Mouse (Mus musculus): ENCODE measurements around the gene Gal3st1. TPM values are rescaled to one million over a fixed set of nuclear protein-coding genes. Genes with fewer than 3 reads are reported as not detected.

The Gal3st1 gene
- polyA plus RNA-seq, 1 experiment from 2014 or later, result 4.6 TPM

DNA sequence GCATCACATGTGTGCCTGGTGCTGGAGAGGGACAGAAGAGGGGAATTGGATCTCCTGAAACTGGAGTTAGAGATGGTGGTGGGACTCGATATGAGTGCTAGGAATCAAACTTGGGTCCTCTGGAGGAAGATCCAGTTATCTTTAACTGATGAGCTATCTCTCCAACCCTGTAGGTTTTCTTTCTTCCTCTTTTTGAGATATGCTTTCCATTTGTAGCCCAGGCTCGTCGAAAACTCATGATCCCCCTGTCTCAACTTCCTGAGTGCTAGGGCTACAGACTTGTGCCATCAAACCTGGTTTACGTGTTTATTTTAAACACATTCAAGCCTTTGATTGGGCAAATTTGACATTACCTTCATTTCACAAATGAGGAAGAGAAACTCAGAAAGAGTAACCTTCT is 50.7 kb downstream of the Gal3st1 start:
- H3K36me3 ChIP-seq (ENCODE audit: control insufficient read depth, insufficient read depth, low read length), result no peaks in the 10 kb centered on the region
- no peak for ATAC-seq (ENCODE audit: low FRiP score, low TSS enrichment)
- no peaks in the 10 kb centered on the region for H3K9me3 ChIP-seq (ENCODE audit: control insufficient read depth, low read length)
- H3K4me1 ChIP-seq (ENCODE audit: control insufficient read depth, insufficient read depth, low read length), result no peaks in the 10 kb centered on the region
- H3K9ac ChIP-seq (ENCODE audit: low read depth, low read length), result no peak overlapping the region
- H3K4me3 ChIP-seq (ENCODE audit: low read length), result no peak overlapping the region
- H3K4me2 ChIP-seq (replicated peaks; ENCODE audit: low read depth, low read length), result no peak overlapping the region
- WGBS, result 92% methylated on average over 4 of the region's 4 CpGs
- H3K27ac ChIP-seq (ENCODE audit: low read depth, low read length), result no peak overlapping the region
- peaks cover 5% of the 10 kb centered on the region; the same call in 1 of the 2 replicates for H3K27me3 ChIP-seq (ENCODE audit: control insufficient read depth, insufficient read depth, low read length)

DNA sequence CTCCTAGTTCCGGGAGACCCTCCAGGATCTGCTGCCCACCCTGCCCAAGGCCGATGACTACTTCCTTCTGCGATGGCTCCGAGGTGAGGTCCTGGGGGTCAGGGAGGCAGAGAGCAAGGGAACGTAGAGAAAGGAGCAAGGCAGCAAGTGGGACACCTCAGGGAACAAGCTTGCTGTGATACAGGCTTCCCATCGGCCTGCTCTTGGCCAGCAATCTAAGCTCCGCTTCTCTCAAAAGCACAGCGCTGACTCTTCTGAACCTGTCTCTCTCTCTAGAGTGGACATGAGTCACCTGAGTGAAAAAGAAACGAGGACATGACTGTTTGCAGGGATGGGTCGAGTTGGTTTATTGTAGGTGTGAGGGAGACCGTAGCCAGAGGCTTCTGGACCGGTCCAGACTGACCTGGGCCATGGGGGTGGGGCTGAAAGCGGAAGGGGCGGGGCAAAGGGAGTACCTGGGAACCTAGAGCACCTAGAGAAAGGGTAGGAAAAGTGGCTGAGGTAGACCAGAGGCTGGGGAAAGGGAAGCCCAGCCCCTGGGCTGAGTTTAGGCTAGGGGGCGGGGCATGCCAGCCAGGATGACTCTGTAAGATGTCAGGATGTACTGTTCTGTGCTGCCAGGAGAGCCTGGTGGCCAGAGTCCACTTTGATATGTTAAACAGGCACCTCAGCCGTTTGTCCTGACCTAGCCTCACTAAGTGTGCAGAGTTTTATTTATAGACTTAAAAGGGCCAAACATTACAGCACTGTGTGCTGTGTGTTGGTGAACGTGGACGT is 51.9 kb downstream of the Gal3st1 start:
- H3K4me1 ChIP-seq (ENCODE audit: control insufficient read depth, insufficient read depth, low read length), result no peaks in the 10 kb centered on the region
- no peaks in the 10 kb centered on the region for H3K36me3 ChIP-seq (ENCODE audit: control insufficient read depth, insufficient read depth, low read length)
- H3K9ac ChIP-seq (ENCODE audit: low read depth, low read length), result no peak overlapping the region
- peaks cover 5% of the 10 kb centered on the region; the same call in 1 of the 2 replicates for H3K27me3 ChIP-seq (ENCODE audit: control insufficient read depth, insufficient read depth, low read length)
- 63% methylated on average over 18 of the region's 18 CpGs for WGBS
- no peak overlapping the region for H3K27ac ChIP-seq (ENCODE audit: low read depth, low read length)
- ATAC-seq (ENCODE audit: low FRiP score, low TSS enrichment), result no peak
- H3K9me3 ChIP-seq (ENCODE audit: control insufficient read depth, low read length), result no peaks in the 10 kb centered on the region
- no peak overlapping the region for H3K4me3 ChIP-seq (ENCODE audit: low read length)
- no peak overlapping the region for H3K4me2 ChIP-seq (replicated peaks; ENCODE audit: low read depth, low read length)

DNA sequence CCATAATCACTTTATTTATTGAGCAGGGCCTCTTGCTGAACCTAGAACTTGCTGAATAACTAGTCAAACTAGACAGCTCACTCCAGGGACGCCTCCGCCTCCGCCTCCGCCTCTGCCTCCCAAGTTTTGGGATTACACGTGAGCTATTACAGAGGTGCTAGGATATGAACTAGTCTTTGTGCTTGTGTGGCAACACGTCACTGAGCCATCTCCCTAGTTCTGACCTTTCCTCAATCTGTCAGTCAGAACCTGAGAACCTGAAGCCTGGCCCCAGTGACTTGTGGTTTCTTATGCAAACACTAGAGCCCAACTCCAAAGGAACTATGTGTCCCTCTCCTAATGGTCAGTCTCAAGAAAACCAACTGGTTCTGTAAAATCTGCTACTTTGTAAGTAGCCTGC is 52.5 kb downstream of the Gal3st1 start:
- no peak overlapping the region for H3K4me3 ChIP-seq (ENCODE audit: low read length)
- 86% methylated on average over 6 of the region's 6 CpGs for WGBS

DNA sequence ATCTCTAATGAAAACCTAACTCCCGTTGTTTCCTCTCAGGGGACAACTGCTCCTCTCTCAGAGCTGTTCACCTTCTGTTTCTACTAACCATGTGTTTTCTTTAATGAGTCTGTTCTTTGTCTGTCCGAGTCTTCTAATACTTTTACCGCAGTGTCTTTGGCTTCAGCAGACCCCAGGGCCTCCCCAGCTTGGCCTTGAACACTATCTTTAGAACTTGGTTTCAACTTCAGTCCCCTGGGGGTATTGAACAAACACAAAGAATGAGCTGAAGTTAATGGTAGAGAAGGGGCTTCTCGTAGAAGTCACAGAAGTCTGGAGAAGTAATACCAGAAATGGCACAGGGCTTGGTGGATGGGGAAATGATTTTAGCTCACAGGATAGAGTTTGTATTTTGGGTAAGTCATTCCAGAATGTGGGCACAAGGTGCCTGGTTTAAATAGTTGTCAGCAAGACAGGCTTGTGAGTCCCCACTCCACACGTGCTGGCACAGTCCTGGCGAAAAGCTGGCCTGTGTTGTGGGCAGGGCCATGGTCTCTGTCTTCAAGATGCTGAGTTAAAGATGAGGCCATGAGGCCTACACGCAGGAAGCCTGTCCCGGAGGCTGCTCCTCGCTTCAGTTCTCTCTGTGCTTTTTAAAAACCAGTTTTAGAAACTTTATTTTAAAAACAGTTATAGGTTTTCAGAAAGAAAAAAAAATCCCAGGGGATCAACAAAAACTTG is 53.1 kb downstream of the Gal3st1 start:
- ATAC-seq (ENCODE audit: low FRiP score, low TSS enrichment), result no peak
- H3K36me3 ChIP-seq (ENCODE audit: control insufficient read depth, insufficient read depth, low read length), result no peaks in the 10 kb centered on the region
- WGBS, result 70% methylated on average over 9 of the region's 9 CpGs
- H3K4me2 ChIP-seq (replicated peaks; ENCODE audit: low read depth, low read length), result no peak overlapping the region
- H3K4me3 ChIP-seq (ENCODE audit: low read length), result no peak overlapping the region
- peaks cover 2% of the 10 kb centered on the region; the same call in 1 of the 2 replicates for H3K27me3 ChIP-seq (ENCODE audit: control insufficient read depth, insufficient read depth, low read length)
- no peaks in the 10 kb centered on the region for H3K9me3 ChIP-seq (ENCODE audit: control insufficient read depth, low read length)
- no peak overlapping the region for H3K9ac ChIP-seq (ENCODE audit: low read depth, low read length)
- no peaks in the 10 kb centered on the region for H3K4me1 ChIP-seq (ENCODE audit: control insufficient read depth, insufficient read depth, low read length)
- H3K27ac ChIP-seq (ENCODE audit: low read depth, low read length), result no peak overlapping the region

More for the DNA sequence above, 52.5 kb downstream of the Gal3st1 start:
- Histone ChIP-seq H3K4me1 (ENCODE audit: control insufficient read depth, insufficient read depth, low read length) (no peaks in the 10 kb centered on the region), H3K27me3 (ENCODE audit: control insufficient read depth, insufficient read depth, low read length) (peaks cover 5% of the 10 kb centered on the region; the same call in 1 of the 2 replicates), H3K27ac (ENCODE audit: low read depth, low read length) (no peak overlapping the region), H3K4me2 (replicated peaks; ENCODE audit: low read depth, low read length) (no peak overlapping the region), H3K9me3 (ENCODE audit: control insufficient read depth, low read length) (no peaks in the 10 kb centered on the region), H3K9ac (ENCODE audit: low read depth, low read length) (no peak overlapping the region), H3K36me3 (ENCODE audit: control insufficient read depth, insufficient read depth, low read length) (no peaks in the 10 kb centered on the region)
- no peak for ATAC-seq (ENCODE audit: low FRiP score, low TSS enrichment)

DNA sequence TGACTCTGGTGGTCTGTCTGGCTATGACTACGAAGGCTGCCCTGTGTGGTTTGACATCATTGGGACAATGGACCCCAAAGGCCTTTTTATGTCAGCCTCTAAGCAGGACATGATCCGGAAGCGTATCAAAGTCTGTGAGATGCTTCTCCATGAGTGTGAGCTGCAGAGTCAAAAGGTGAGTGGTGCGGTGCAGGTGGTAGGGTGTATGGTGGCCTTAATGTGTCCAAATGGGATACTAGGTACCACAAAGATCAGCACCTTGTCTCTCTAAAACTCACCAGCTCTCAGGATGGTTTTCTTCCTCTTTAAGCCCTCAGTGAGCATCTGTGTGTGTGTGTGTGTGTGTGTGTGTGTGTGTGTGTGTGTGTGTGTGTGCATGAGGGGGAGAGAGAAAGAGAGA is 56.5 kb downstream of the Gal3st1 start:
- 90% methylated on average over 4 of the region's 4 CpGs for WGBS
- no peak for ATAC-seq (ENCODE audit: low FRiP score, low TSS enrichment)
- Histone ChIP-seq H3K36me3 (ENCODE audit: control insufficient read depth, insufficient read depth, low read length) (no peaks in the 10 kb centered on the region), H3K9me3 (ENCODE audit: control insufficient read depth, low read length) (no peaks in the 10 kb centered on the region), H3K27ac (ENCODE audit: low read depth, low read length) (no peak overlapping the region), H3K4me3 (ENCODE audit: low read length) (no peak overlapping the region), H3K9ac (ENCODE audit: low read depth, low read length) (no peak overlapping the region), H3K27me3 (ENCODE audit: control insufficient read depth, insufficient read depth, low read length) (no peaks in the 10 kb centered on the region), H3K4me2 (replicated peaks; ENCODE audit: low read depth, low read length) (no peak overlapping the region), H3K4me1 (ENCODE audit: control insufficient read depth, insufficient read depth, low read length) (no peaks in the 10 kb centered on the region)

DNA sequence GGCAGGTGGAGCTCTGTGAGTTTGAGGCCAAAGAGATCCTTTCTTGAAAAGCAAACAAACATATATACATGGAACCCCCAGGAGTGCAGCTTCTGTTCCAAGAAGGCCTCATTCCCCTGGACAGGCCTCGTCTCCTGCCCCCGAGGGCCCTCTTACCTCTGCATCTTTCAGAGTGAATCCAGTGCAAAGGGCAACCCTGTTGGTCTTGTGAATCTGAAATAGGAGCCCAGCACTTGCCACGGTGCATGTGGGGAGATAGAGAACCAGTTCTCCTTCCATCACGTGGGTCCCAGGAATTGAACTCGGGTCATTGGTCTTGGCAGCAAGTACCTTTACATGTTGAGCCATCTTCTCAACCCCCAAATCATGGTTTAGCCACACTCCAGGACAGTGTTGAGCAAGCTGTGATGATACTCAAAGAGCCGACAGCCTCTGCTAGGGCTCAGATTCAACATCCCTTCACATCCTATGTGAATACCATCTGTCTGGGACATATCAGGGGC is 57.7 kb downstream of the Gal3st1 start:
- H3K4me3 ChIP-seq (ENCODE audit: low read length), result no peak overlapping the region
- H3K4me2 ChIP-seq (replicated peaks; ENCODE audit: low read depth, low read length), result no peak overlapping the region
- WGBS, result 79% methylated on average over 6 of the region's 6 CpGs
- no peaks in the 10 kb centered on the region for H3K9me3 ChIP-seq (ENCODE audit: control insufficient read depth, low read length)
- no peak overlapping the region for H3K9ac ChIP-seq (ENCODE audit: low read depth, low read length)
- ATAC-seq (ENCODE audit: low FRiP score, low TSS enrichment), result no peak
- no peaks in the 10 kb centered on the region for H3K4me1 ChIP-seq (ENCODE audit: control insufficient read depth, insufficient read depth, low read length)
- H3K27me3 ChIP-seq (ENCODE audit: control insufficient read depth, insufficient read depth, low read length), result no peaks in the 10 kb centered on the region
- H3K27ac ChIP-seq (ENCODE audit: low read depth, low read length), result no peak overlapping the region
- no peaks in the 10 kb centered on the region for H3K36me3 ChIP-seq (ENCODE audit: control insufficient read depth, insufficient read depth, low read length)

DNA sequence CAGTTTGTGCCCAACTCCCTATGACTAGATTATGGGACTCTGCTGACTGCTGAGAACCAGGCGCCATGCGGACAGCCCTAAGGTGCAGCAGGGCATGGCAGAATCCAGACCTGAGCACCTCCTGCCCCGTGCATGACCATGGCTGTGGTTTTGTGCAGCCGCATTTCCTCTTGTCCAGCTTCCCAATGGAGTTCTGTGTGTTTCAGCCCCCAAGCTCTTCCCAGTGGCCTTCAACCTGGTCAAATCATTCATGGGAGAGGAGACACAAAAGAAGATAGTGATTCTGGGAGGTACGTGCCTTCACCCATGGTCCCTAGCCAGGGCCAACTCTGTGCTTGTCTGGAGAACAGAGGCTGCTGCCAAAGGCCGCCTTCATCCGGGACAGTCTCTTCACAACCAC is 59.6 kb downstream of the Gal3st1 start:
- Histone ChIP-seq H3K36me3 (ENCODE audit: control insufficient read depth, insufficient read depth, low read length) (no peaks in the 10 kb centered on the region), H3K4me3 (ENCODE audit: low read length) (no peak overlapping the region), H3K4me1 (ENCODE audit: control insufficient read depth, insufficient read depth, low read length) (no peaks in the 10 kb centered on the region), H3K9me3 (ENCODE audit: control insufficient read depth, low read length) (no peaks in the 10 kb centered on the region), H3K27ac (ENCODE audit: low read depth, low read length) (no peak overlapping the region), H3K9ac (ENCODE audit: low read depth, low read length) (no peak overlapping the region), H3K27me3 (ENCODE audit: control insufficient read depth, insufficient read depth, low read length) (no peaks in the 10 kb centered on the region), H3K4me2 (replicated peaks; ENCODE audit: low read depth, low read length) (no peak overlapping the region)
- no peak for ATAC-seq (ENCODE audit: low FRiP score, low TSS enrichment)
- whole genome bisulfite sequencing, result 90% methylated on average over 7 of the region's 7 CpGs

DNA sequence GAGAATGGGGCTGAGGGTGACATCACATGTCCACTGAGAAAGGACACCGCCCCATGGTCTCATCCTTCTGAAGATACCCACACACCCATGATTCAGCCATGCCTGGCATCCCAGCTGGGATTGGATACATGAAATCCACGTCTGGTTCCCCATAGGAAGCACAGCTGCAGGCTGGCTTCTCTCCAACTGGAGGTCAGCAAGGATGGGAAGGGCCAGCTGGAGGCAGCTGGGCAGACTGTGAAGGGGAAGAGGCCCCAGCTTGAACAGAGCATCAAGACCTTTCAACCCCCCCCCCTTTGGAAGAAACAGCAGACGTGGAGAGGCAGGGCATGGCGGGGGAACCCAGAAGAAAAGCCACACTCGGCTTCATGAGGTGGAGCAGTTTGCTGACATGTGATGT is 63.1 kb downstream of the Gal3st1 start:
- Histone ChIP-seq H3K36me3 (ENCODE audit: control insufficient read depth, insufficient read depth, low read length) (no peaks in the 10 kb centered on the region), H3K27ac (ENCODE audit: low read depth, low read length) (no peak overlapping the region), H3K9me3 (ENCODE audit: control insufficient read depth, low read length) (peaks cover 5% of the 10 kb centered on the region), H3K4me2 (replicated peaks; ENCODE audit: low read depth, low read length) (no peak overlapping the region), H3K4me3 (ENCODE audit: low read length) (no peak overlapping the region), H3K9ac (ENCODE audit: low read depth, low read length) (no peak overlapping the region), H3K27me3 (ENCODE audit: control insufficient read depth, insufficient read depth, low read length) (no peaks in the 10 kb centered on the region), H3K4me1 (ENCODE audit: control insufficient read depth, insufficient read depth, low read length) (no peaks in the 10 kb centered on the region)
- 59% methylated on average over 5 of the region's 5 CpGs for WGBS
- no peak for ATAC-seq (ENCODE audit: low FRiP score, low TSS enrichment)

DNA sequence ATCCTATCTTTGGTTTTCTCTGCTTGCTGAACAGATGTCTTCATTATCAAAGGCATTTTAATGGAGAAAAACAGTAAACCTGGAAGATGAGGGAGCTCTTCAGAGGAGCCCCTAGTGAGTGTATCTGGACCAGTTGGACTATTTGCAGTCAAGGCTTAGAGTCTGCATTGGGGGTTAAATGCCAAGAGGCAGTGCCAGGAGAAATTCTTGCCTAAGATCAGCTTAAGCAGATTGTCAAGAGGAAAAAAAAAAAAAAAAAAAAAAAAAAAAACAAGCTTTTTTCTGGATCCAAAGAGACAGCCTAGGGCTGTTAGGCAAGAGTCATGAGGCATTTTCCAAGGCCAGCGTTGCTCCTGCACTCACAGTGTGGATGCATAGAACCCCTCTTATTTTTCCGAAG is 64.3 kb downstream of the Gal3st1 start:
- no peak for ATAC-seq (ENCODE audit: low FRiP score, low TSS enrichment)
- no peak overlapping the region for H3K9ac ChIP-seq (ENCODE audit: low read depth, low read length)
- H3K27me3 ChIP-seq (ENCODE audit: control insufficient read depth, insufficient read depth, low read length), result no peaks in the 10 kb centered on the region
- no peaks in the 10 kb centered on the region for H3K4me1 ChIP-seq (ENCODE audit: control insufficient read depth, insufficient read depth, low read length)
- H3K36me3 ChIP-seq (ENCODE audit: control insufficient read depth, insufficient read depth, low read length), result no peaks in the 10 kb centered on the region
- WGBS, result 89% methylated on average over 2 of the region's 2 CpGs
- H3K4me2 ChIP-seq (replicated peaks; ENCODE audit: low read depth, low read length), result no peak overlapping the region
- no peak overlapping the region for H3K27ac ChIP-seq (ENCODE audit: low read depth, low read length)
- H3K9me3 ChIP-seq (ENCODE audit: control insufficient read depth, low read length), result peaks cover 5% of the 10 kb centered on the region
- H3K4me3 ChIP-seq (ENCODE audit: low read length), result no peak overlapping the region

Data from kidney, embryonic 14.5 days (tissue).